Mouse (Mus musculus) heart, embryonic 11.5 days (tissue): ENCODE measurements around the gene BC003965. TPM values are rescaled to one million over a fixed set of nuclear protein-coding genes. Genes with fewer than 3 reads are reported as not detected.

ENCODE experiments used
- ATAC-seq: fragments of 200-750 bp; cut with Nextera tagmentation; replicated peaks from 2 replicates; pipeline ENCODE4 v1.8.0; 2017; ENCODE audit warnings: moderate library complexity; ENCODE audit not compliant: insufficient number of reproducible peaks, low FRiP score, low TSS enrichment
- H3K27ac ChIP-seq: fragments of 300-500 bp; sonication (generic); 2 replicates; pipeline ENCODE4 v1.5.1; 2014; ENCODE audit warnings: mild to moderate bottlenecking, low read depth, low read length
- H3K27me3 ChIP-seq: fragments of 300-500 bp; sonication (generic); 2 replicates; pipeline ENCODE4 v1.6.1; 2014; ENCODE audit warnings: mild to moderate bottlenecking, low read length, mixed read lengths; ENCODE audit not compliant: control insufficient read depth, insufficient read depth
- H3K36me3 ChIP-seq: fragments of 300-500 bp; sonication (generic); 2 replicates; pipeline ENCODE4 v1.6.1; 2014; ENCODE audit warnings: mild to moderate bottlenecking, low read length, moderate library complexity, mixed read lengths; ENCODE audit not compliant: control insufficient read depth, insufficient read depth
- H3K4me1 ChIP-seq: fragments of 300-500 bp; sonication (generic); 2 replicates; pipeline ENCODE4 v1.6.1; 2014; ENCODE audit warnings: low read length; ENCODE audit not compliant: control insufficient read depth, insufficient read depth
- H3K4me2 ChIP-seq: fragments of 300-500 bp; sonication (generic); 2 replicates; pipeline ENCODE4 v1.6.1; 2014; ENCODE audit warnings: mild to moderate bottlenecking, moderate library complexity
- H3K4me3 ChIP-seq: fragments of 300-500 bp; sonication (generic); 2 replicates; pipeline ENCODE4 v1.5.1; 2014; ENCODE audit warnings: low read depth, low read length
- H3K9ac ChIP-seq: fragments of 300-500 bp; sonication (generic); 2 replicates; pipeline ENCODE4 v1.6.1; 2014; ENCODE audit warnings: mild to moderate bottlenecking, low read depth, low read length, moderate library complexity
- H3K9me3 ChIP-seq: fragments of 300-500 bp; sonication (generic); replicated peaks from 2 replicates; pipeline ENCODE4 v1.6.1; 2016; ENCODE audit warnings: low read length; ENCODE audit not compliant: control insufficient read depth
- WGBS: fragments of 180-500 bp; shearing (Covaris S2); extraction: QIAGEN DNeasy Blood & Tissue Kit; methylation state at CpG from one replicate; pipeline ENCODE4 v1.1.7; 2014; ENCODE audit not compliant: insufficient replicate concordance; 5-methylcytosine and 5-hydroxymethylcytosine counted together
- polyA plus RNA-seq: library from polyadenylated mRNA; unstranded; fragments of >200 nt; fragmentation: Nextera tagmentation; extraction: Ambion mirVana; gene quantifications from 2 replicates; pipeline ENCODE4 v1.2.1, GENCODE M21; 2014

The BC003965 gene
- polyA plus RNA-seq, 1 experiment from 2014 or later: 26.7 TPM

- H3K4me2 ChIP-seq: no peak overlapping the region
- H3K4me1 ChIP-seq: no peaks in the 10 kb centered on the region
- no peaks in the 10 kb centered on the region for H3K9me3 ChIP-seq
- ATAC-seq: no peak
- 87% methylated on average over 4 of the region's 4 CpGs for WGBS
- H3K27me3 ChIP-seq: no peaks in the 10 kb centered on the region
- H3K4me3 ChIP-seq: no peak overlapping the region
- H3K27ac ChIP-seq: no peak overlapping the region
- H3K9ac ChIP-seq: no peak overlapping the region
- peaks cover 27% of the 10 kb centered on the region for H3K36me3 ChIP-seq
These were observed 18.0 kb downstream of the BC003965 start for GRCm38 (mm10) chr17:25202401-25202800.

GRCm38 (mm10) chr17:25210006-25210405 lies 25.7 kb downstream of the BC003965 start:
- H3K27me3 ChIP-seq: no peaks in the 10 kb centered on the region
- WGBS: 91% methylated on average over 4 of the region's 4 CpGs
- no peak overlapping the region for H3K9ac ChIP-seq
- no peaks in the 10 kb centered on the region for H3K4me1 ChIP-seq
- no peak overlapping the region for H3K27ac ChIP-seq
- no peaks in the 10 kb centered on the region for H3K9me3 ChIP-seq
- H3K4me3 ChIP-seq: no peak overlapping the region
- ATAC-seq: no peak
- peaks cover 31% of the 10 kb centered on the region for H3K36me3 ChIP-seq
- H3K4me2 ChIP-seq: no peak overlapping the region

DNA sequence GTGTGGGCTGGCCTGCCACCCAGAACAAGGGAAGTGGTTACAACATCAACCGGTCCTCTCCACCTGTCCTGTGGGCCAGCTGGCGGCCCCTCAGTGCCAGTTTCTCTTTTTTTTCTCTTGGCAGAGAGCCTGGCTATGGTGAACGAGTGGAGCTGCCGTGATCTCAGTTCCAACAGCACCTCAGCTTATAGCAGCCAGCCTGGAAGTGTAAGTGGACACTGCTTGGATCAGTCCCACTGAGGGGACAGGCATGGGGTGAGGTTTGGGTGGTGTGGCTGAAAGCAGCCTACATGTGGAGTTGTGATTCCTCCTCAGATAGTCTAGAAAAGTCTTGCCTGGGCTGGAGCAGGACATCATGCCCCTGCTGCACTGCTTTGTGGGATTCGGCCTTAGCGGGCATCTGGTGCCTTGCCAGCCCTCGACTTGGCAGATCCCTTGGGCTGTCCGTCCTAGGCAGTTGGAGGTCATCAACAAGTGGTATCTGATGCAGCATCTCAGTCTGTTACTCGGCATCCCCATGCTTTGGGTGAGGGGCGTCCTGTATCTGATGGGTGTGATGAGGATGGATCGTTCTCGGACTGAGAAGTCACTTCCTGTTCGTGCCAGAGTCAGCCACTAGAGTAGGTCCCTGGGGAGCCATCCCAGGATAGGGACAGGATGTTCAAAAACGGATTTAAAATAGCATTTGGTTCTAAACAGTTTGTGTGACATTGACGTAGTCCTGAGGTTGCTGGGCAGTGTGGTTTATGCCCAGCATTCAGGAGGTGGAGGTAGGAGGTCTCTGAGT lies 26.5 kb downstream of the BC003965 start:
- Histone ChIP-seq H3K27ac (no peak overlapping the region), H3K36me3 (peaks cover 25% of the 10 kb centered on the region), H3K27me3 (no peaks in the 10 kb centered on the region), H3K4me1 (no peaks in the 10 kb centered on the region), H3K9me3 (no peaks in the 10 kb centered on the region), H3K4me2 (no peak overlapping the region), H3K9ac (no peak overlapping the region), H3K4me3 (no peak overlapping the region)
- no peak for ATAC-seq
- WGBS: 82% methylated on average over 15 of the region's 15 CpGs

DNA sequence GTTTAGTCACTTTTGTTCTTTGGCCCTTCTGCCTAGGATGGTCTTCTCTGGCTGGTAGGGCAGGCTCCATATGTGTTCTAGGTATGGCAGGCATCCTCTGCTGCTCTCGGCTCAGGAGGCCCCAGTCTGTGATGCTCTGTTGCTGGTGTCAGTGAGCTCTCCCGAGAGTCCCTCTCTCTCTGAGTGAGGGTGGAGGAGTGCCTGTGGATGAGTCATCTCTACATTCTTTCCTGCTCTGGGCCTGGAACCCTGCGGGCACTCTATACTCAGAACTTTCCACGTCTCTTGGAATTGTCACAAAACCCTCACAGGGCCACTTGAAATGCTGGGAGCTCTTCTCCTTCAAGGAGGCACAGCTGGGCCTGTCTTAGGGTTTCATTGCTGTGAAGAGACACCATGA lies 27.4 kb downstream of the BC003965 start:
- no peaks in the 10 kb centered on the region for H3K4me1 ChIP-seq
- no peaks in the 10 kb centered on the region for H3K9me3 ChIP-seq
- H3K4me2 ChIP-seq: no peak overlapping the region
- no peak for ATAC-seq
- 71% methylated on average over 4 of the region's 4 CpGs for WGBS
- H3K9ac ChIP-seq: no peak overlapping the region
- no peaks in the 10 kb centered on the region for H3K27me3 ChIP-seq
- peaks cover 26% of the 10 kb centered on the region for H3K36me3 ChIP-seq
- H3K4me3 ChIP-seq: no peak overlapping the region
- H3K27ac ChIP-seq: no peak overlapping the region

GRCm38 (mm10) chr17:25215431-25215830 lies 31.1 kb downstream of the BC003965 start:
- no peaks in the 10 kb centered on the region for H3K4me1 ChIP-seq
- H3K4me3 ChIP-seq: no peak overlapping the region
- WGBS: 86% methylated on average over 3 of the region's 3 CpGs
- ATAC-seq: no peak
- H3K27ac ChIP-seq: no peak overlapping the region
- no peak overlapping the region for H3K9ac ChIP-seq
- H3K27me3 ChIP-seq: no peaks in the 10 kb centered on the region
- no peaks in the 10 kb centered on the region for H3K9me3 ChIP-seq
- H3K4me2 ChIP-seq: no peak overlapping the region
- peaks cover 12% of the 10 kb centered on the region for H3K36me3 ChIP-seq

DNA sequence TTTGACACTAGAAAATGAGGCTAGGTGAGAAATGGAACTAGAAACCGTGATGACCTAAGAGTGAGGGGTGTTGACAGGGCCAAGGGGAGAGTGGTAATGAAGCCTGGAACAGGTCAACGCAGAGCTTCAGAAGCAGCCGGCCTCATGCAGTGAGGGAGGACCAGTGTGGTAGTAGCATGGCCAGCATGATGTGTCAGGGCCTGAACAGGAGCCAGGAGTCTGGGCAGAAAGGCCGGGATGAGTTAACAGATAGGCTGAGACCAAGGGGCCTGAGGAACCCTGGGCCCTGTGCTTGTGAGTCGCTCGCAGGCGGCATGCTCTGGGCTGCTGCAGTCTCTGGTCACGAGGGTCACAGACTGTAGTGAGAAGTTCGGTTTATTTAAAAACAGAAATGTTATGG lies 34.6 kb downstream of the BC003965 start:
- 80% methylated on average over 9 of the region's 9 CpGs for WGBS
- Histone ChIP-seq H3K9ac (no peak overlapping the region), H3K9me3 (no peaks in the 10 kb centered on the region), H3K4me1 (peaks cover 3% of the 10 kb centered on the region), H3K4me2 (no peak overlapping the region), H3K27me3 (no peaks in the 10 kb centered on the region), H3K36me3 (peaks cover 5% of the 10 kb centered on the region; the same call in 1 of the 2 replicates), H3K4me3 (no peak overlapping the region), H3K27ac (no peak overlapping the region)
- no peak for ATAC-seq

DNA sequence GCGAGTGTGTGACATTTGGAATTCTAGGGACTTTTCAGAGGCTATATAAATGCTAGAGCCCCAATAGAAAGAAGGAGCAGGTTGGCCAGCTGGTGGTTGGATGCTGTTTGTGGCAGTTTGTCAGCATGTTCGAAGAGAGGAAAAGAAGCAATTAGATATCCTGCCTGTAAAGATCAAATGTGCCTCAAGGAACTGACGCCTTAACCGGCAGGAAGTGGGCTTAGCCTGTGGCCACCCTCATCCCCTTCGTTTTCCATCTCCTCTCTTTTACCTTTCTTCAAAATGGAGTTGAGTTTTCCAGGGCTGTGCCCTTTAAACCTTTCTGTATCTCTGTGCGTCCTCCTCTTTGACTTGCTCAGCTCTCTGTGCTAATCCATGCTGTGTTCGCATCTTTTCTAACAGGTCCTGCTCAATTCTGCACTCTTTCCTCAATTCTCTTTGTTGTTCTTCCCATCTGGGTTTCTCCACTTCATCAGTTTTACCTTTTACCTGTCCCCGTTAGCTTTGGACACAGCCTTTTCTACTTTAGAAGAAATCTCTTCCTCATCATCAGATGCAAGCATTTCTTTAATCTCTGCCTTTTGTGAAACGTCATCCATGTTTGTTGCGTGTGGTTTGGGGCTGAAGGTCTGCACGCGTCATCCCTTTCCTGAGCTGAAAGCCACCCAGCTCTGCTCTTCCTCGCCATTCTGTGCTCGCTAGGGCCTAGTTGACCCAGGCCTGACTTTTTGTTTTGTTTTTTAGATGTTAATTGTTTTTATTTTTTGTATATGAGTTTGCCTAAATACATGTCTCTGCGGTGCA lies 35.3 kb downstream of the BC003965 start:
- Histone ChIP-seq H3K9ac (no peak overlapping the region), H3K27me3 (no peaks in the 10 kb centered on the region), H3K9me3 (no peaks in the 10 kb centered on the region), H3K4me3 (no peak overlapping the region), H3K27ac (no peak overlapping the region), H3K36me3 (peaks cover 2% of the 10 kb centered on the region; the same call in 1 of the 2 replicates), H3K4me2 (no peak overlapping the region), H3K4me1 (peaks cover 3% of the 10 kb centered on the region)
- ATAC-seq: no peak
- 90% methylated on average over 15 of the region's 15 CpGs for WGBS

DNA sequence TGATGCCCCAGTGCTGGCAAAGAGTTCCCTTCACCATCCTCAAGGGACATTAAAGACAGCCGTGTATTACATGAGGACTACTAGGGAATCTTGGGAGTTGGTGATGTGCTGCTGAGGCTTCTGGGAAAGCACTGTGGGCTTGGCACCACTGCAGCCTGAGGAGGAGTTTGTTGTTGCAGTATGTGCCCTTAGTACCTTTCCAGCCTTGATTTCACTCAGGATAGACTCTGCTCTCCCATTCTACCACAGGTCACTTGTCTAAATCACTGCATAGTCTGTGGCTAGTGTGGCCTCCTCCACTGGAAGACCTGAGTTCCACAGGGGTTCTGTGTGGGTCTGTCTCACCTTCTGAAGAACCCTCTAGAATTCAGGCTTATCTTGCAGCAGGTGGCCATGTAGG lies 36.4 kb downstream of the BC003965 start:
- Histone ChIP-seq H3K27ac (no peak overlapping the region), H3K4me2 (no peak overlapping the region; the same call in 1 of the 2 replicates), H3K4me3 (no peak overlapping the region), H3K4me1 (peaks cover 3% of the 10 kb centered on the region), H3K9me3 (no peaks in the 10 kb centered on the region), H3K36me3 (peaks cover 2% of the 10 kb centered on the region; the same call in 1 of the 2 replicates), H3K27me3 (no peaks in the 10 kb centered on the region), H3K9ac (no peak overlapping the region)
- no peak for ATAC-seq
- WGBS: 67% methylated on average over 1 of the region's 1 CpGs
